Mouse (Mus musculus) E14TG2a.4 (cell line): Measurements from ENCODE around the gene Cnfn.
A peak's percentile ranks its signal among the peaks of the same experiment; 100 is the strongest.
"Not testable (repeated sequence)": the region's sequence is repeated elsewhere in the genome, so short reads cannot be mapped to it uniquely, and the experiment has no call there.

Source experiments
- H3K27me3 ChIP-seq: 2 replicates; pipeline ENCODE4 v1.6.1; 2014; ENCODE audit warnings: low read length, control low read depth; ENCODE audit not compliant: insufficient read depth
- H3K36me3 ChIP-seq: 2 replicates; pipeline ENCODE4 v1.6.1; 2014; ENCODE audit warnings: low read length, control low read depth; ENCODE audit not compliant: insufficient read depth
- H3K4me1 ChIP-seq: replicated peaks from 2 replicates; pipeline ENCODE4 v1.6.1; 2014; ENCODE audit warnings: low read depth, low read length, control low read depth
- H3K4me3 ChIP-seq: replicated peaks from 2 replicates; pipeline ENCODE4 v1.5.1; 2014; ENCODE audit warnings: mild to moderate bottlenecking, low read length
- H3K9me3 ChIP-seq: 2 replicates; pipeline ENCODE4 v1.6.1; 2014; ENCODE audit warnings: low read length, control low read depth
- CTCF ChIP-seq: conservative IDR thresholded peaks from 2 replicates; pipeline ENCODE4 v1.5.1; 2014; ENCODE audit warnings: low read length
- NANOG ChIP-seq: IDR thresholded peaks from 2 replicates; pipeline ENCODE4 v1.6.1; 2014; ENCODE audit warnings: borderline replicate concordance, low read length, mixed read lengths
- POU5F1 ChIP-seq: IDR thresholded peaks from 2 replicates; pipeline ENCODE4 v1.6.1; 2014; ENCODE audit warnings: low read length, borderline replicate concordance

Gene Cnfn

GRCm38 (mm10) chr7:25326233-25326632, 43.3 kb downstream of the Cnfn start:
- Histone ChIP-seq H3K27me3 (no peaks in the 10 kb centered on the region), H3K4me1 (peaks cover 46% of the 10 kb centered on the region), H3K4me3 (no peak overlapping the region), H3K9me3 (peaks cover 3% of the 10 kb centered on the region; the same call in 1 of the 2 replicates), H3K36me3 (peaks cover 46% of the 10 kb centered on the region)
- no peak for TF ChIP-seq POU5F1
- TF ChIP-seq CTCF = no peak
- no peak for TF ChIP-seq NANOG

GRCm38 (mm10) chr7:25325431-25325830, 44.1 kb downstream of the Cnfn start:
- not testable (repeated sequence) for H3K9me3 ChIP-seq, H3K4me3 ChIP-seq, H3K27me3 ChIP-seq
- peaks cover 38% of the 10 kb centered on the region for H3K36me3 ChIP-seq
- H3K4me1 ChIP-seq = peaks cover 50% of the 10 kb centered on the region

- Histone ChIP-seq H3K36me3 (peaks cover 26% of the 10 kb centered on the region), H3K27me3 (no peaks in the 10 kb centered on the region), H3K4me1 (peaks cover 63% of the 10 kb centered on the region), H3K4me3 (no peak overlapping the region), H3K9me3 (peaks cover 3% of the 10 kb centered on the region; the same call in 1 of the 2 replicates)
- TF ChIP-seq NANOG = no peak
These were observed 46.3 kb downstream of the Cnfn start for GRCm38 (mm10) chr7:25323219-25323618.

- no peak for TF ChIP-seq CTCF
- no peak for TF ChIP-seq POU5F1
- TF ChIP-seq NANOG = no peak
- Histone ChIP-seq H3K4me3 (peak overlapping the region; percentile 53), H3K4me1 (peaks cover 70% of the 10 kb centered on the region), H3K36me3 (peaks cover 15% of the 10 kb centered on the region; the same call in 1 of the 2 replicates), H3K27me3 (no peaks in the 10 kb centered on the region), H3K9me3 (peaks cover 3% of the 10 kb centered on the region; the same call in 1 of the 2 replicates)
These were observed 47.5 kb downstream of the Cnfn start for GRCm38 (mm10) chr7:25322058-25322484.
